Mouse (Mus musculus): ENCODE data around the gene Zfy2.

Gene Zfy2

DNA sequence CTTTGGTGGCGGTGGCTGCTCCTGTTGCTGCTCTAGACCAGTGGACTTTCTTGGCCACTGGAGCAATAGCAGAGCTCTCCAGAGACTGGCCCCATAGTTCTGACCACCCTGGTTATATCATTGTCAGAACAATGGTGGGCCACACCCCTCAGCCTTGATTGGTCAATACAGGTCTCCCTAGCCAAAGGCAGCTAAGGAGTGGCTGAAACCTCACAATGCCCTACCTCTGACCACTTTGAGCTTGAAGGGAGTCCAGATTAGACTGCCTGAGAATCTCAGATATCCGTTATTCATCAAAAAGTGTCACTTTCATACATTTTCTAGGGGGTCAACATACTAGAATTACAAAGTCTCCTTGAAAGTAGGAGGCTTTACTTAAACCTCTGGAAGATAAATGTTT lies at the start of gene Zfy2:
Zfy2 (minus strand) TSS at position 101 of the 400 bp plus-strand sequence.
- no peak for DNase-seq (ENCODE audit: extremely low read depth, insufficient read length, low spot score)
